Mouse (Mus musculus): Measurements from ENCODE around the gene Rfc1.
"Not testable (repeated sequence)": the region's sequence is repeated elsewhere in the genome, so short reads cannot be mapped to it uniquely, and the experiment has no call there.

Rfc1 gene

GRCm38 (mm10) chr5:65299623-65300022 lies 35.8 kb downstream of the Rfc1 start:
- DNase-seq (ENCODE audit: low spot score in 2 of 2): not testable (repeated sequence)

DNA sequence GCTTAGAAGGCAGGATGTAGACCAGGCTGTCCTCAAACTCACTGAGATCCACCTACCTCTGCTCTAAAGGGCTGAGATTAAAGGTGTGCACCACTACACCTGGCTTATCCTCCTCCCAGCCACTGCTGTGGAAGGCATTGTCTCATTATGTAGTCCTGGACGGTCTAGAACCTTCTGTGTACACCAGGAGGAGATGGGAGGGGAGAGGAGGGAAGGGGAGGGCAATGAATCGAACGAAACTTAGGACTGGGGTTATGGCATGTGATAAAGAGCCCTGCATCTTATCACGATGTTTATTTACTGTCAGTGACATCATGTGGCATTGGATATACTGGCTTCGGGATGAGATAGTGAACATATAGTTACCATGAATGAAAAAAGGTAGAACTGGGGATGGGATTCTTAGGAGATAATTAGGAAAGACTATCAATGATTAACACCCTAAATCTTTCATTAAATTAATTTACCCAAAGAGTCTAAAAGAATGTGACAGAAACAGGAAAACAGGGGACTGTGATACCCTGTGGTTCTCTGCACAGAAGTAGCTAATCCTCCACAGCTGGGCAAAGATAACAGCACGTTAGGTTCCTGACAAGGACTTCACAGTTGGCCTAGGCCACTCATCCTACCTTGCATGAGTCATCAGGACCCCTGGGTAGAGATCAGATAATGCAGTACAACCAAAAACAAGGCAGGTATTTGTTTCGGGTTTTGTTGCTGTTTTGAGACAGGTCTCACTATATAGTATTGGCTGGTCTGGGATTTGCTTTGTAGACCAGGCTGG lies 37.1 kb downstream of the Rfc1 start:
- no peak for DNase-seq (ENCODE audit: low spot score in 2 of 2)

GRCm38 (mm10) chr5:65294270-65294669 lies 41.2 kb downstream of the Rfc1 start:
- no peak for DNase-seq (ENCODE audit: low spot score in 2 of 2)

DNA sequence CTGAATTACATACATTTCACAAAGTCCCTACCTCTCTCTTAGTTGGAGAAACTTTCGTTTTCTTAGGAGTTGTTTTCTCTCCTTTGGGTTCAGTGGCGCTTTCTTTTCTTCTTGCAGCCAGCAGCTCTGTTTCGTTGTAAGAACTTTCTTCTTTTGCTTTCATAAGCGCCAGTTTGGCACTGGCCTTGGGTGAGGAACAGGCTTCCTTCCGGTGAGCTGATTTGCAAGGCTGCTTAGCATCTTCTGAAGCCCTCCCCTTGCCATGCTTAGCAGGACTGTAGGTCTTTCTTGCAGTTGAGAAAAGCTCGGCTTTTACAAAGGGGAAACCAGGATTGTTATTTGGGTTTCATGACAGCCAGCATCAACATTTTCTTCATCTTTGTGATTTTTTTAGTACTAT lies 41.8 kb downstream of the Rfc1 start:
- no peak for DNase-seq (ENCODE audit: low spot score in 2 of 2)

- DNase-seq (ENCODE audit: low spot score in 2 of 2): not testable (repeated sequence)
These were observed 46.5 kb downstream of the Rfc1 start for GRCm38 (mm10) chr5:65289009-65289408.

DNA sequence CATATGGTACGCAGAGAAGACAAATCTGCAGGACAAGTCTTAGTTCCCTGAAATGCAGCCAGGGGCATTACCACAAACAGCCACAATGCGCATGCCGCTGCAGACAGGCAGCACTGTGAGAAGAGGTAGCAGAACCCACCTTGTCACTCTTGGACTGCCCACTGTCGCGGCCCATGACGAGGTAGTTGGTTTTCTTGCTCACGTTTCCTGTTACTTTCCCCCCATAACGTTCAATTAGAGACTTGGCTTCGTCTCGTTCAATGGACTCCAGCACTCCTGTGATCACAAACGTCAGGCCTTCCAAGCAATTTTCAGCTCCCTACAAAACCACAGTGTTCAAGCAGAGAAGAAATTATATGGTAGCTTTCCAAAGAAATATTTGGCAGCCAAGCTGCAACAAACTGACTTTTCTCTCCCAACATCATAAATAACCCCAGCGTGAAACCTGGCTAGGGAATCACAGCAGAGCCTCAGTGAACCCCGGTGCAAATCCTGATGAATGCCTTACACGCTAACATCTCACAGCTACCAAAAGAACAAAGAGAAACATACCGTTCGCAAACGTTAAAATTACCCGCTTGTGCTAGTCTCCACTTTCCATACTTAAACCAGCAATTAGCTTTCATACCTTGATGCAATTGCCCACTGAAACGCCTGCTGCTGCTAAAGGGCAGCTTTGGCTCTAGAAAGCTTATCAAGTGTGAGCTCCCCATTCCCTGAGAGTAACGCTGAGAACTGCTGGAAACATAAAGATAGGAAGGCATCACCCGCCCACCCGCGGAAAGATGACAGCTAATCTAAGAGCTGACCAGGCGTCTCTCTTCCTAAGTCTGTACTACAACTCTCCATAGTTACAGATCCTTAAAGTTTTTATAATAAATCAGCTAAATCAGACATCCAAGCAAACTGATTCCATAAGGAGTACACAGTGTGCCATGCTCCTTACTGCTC lies 47.4 kb downstream of the Rfc1 start:
- DNase-seq (ENCODE audit: low spot score in 2 of 2): no peak

DNA sequence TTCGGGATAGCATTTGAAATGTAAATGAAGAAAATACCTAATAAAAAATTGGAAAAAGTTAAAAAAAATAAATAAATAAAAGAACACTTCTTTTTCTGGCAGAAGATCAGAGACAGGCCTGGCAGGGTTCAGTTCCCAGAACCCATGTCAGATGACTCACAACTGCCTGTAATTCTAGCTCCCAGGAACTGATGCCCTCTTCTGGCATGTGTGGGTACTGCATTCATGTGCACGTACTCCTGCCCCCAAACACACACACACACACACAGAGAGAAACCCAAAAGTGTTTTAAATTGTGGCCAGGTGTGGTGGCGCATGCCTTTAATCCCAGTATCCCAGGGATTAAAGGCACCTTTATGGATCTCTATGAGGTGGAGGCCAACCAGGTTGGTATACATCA lies 51.3 kb downstream of the Rfc1 start:
- DNase-seq (ENCODE audit: low spot score in 2 of 2): no peak

DNA sequence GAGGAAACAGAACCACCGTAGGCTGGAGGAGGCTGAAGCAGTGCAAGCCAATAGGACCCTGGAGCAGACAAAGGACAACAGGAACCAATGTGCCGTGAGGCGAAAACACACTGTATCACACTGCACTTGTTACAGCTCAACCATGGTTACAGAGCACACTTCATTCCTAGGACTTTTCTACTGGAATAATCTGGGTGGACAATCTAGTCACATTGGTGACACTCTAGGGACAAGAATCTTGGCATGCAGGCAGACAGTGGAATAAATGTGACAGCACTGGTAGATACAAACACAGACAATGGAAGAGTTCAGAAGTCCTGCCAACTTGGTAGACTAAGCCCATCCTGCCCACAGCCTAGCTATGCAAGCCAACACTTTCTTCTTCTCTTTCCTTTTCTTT lies 54.3 kb downstream of the Rfc1 start:
- DNase-seq (ENCODE audit: low spot score in 2 of 2): no peak

- no peak for DNase-seq (ENCODE audit: low spot score in 2 of 2)
These were observed 56.3 kb downstream of the Rfc1 start for GRCm38 (mm10) chr5:65279133-65279651.

DNA sequence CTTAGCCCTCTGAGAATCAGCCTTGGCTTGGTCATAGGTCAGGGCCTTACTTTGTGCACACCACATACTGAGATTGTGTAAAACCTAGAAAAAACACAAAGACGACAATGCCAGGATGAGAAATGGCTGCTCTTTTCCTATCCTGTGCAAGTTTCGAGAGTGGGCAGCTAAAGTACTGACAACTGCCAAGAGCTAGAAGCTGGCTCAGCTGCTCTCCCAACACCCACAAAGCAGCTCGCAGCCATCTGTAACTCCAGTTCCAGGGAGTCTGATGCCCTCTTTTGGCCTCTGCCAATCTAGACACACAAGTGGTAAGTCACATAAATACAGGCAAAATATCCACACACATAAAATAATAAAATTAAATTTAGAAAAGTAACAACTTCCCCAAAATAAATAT lies 61.5 kb downstream of the Rfc1 start:
- peak in 1 of 2 experiments; percentile 41 for DNase-seq (ENCODE audit: low spot score in 2 of 2)

DNA sequence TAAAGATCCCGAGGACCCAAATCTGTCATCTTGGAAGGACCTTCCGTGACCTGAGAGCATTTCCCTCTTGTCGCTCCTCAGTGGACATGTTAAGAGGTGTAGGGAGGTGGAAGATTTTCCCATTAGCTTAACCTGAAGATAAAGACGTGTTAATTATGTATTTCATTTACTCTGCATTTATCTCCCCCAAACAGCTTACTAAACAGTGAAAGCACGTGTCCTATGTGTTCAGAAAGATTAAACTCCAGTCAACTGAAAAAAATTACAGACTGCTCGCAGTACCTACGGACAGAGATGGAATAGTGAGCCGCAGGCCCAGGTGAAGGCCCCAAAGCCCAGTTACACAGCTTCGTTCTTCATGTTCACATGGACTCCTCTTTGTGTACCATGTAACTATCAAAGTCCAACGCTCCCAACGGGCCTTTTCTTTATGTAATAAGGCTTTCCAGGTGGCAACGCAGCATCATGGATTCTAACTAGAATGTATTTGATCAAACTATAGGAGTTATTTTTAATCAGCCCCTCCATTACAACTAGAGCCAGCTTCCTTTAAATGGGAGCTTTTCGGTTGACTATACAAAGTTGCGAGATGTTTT lies 77.5 kb downstream of the Rfc1 start:
- DNase-seq (ENCODE audit: low spot score in 2 of 2): no peak

GRCm38 (mm10) chr5:65250185-65250855 lies 85.2 kb downstream of the Rfc1 start:
- DNase-seq (ENCODE audit: low spot score in 2 of 2): no peak

- DNase-seq (ENCODE audit: low spot score in 2 of 2): no peak
These were observed 88.2 kb downstream of the Rfc1 start for GRCm38 (mm10) chr5:65247296-65247695.

GRCm38 (mm10) chr5:65242740-65243139 lies 92.7 kb downstream of the Rfc1 start:
- no peak for DNase-seq (ENCODE audit: low spot score in 2 of 2)

DNA sequence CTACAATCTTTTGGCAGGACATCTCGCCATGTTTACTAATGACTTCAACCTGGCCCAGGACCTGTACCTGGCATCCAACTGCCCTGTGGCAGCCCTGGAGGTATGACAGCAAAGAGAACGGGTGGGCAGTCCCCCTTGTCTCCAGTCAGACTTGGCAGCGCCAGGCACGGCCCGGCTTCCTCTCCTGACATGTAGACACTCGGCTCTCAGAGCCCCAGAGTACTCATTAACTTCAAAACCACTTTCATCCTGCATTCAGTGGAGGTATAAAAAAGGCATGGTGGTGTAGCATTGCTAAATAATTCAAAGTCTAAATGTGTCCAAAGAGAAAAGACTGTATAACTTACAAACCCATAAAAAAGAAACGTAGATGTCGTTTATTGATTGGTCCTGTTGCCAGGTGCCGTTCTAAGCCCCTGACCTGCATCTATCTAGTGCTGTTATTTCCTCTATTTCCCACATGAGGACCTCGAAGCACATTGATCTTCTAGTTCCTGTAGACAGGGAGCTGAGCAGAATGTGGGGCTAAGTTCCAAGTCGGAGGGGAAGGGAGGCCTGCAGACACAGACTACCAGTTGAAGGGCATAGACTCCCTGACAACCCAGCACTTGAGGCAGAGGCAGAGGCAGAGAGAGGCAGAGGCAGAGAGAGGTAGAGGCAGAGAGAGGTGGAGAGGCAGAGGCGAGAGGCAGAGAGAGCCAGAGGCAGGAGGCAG lies 104.0 kb downstream of the Rfc1 start:
- DNase-seq (ENCODE audit: low spot score in 2 of 2): no peak

- DNase-seq (ENCODE audit: low spot score in 2 of 2): no peak
These were observed 111.4 kb downstream of the Rfc1 start for GRCm38 (mm10) chr5:65224056-65224455.

GRCm38 (mm10) chr5:65221037-65221436 lies 114.4 kb downstream of the Rfc1 start:
- DNase-seq (ENCODE audit: low spot score in 2 of 2): no peak

DNA sequence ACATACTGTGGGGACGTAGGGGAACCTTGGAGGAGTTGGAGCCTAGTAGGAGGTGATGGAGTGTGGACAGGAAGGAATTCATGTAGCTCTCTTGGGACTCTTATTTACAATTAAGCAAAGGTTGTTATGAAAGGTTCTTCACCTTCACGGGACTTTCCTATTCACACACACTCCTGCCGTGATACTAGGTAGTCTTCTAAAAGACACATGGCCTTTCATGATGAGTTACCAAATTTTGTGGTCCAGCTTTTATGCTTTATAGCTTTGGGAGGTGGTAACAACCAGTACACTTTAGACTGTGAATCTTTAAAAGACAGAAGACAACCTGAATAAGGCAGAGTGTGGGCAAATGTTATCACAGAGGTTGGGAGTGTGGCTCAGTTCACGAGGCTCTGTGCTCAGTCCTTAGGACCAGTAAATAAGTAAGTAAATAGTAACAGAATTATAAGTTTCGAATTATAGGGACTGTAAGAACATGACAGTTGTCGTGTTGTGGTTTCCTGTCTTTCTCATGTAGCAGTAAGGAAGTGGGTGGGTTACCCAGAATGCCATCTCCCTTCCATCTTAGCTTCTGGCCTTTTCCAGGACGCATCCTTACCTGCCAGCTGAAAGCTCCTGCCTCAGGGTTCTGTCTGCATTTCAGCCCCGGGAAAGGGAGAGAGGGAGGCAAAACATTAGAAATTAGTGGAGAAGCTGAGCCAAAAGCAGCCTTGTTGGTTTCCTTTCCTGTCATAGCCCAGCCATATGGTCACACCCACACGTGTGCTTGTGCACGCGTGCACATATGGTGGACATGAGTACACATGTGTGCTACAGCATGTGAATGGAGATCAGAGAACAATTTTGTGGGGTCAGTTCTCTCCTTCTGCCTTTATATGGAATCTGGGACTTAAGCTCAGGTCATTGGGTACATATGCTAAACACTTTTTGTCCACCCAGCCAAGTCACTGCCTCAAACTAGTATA lies 117.9 kb downstream of the Rfc1 start:
- no peak for DNase-seq (ENCODE audit: low spot score in 2 of 2)

DNA sequence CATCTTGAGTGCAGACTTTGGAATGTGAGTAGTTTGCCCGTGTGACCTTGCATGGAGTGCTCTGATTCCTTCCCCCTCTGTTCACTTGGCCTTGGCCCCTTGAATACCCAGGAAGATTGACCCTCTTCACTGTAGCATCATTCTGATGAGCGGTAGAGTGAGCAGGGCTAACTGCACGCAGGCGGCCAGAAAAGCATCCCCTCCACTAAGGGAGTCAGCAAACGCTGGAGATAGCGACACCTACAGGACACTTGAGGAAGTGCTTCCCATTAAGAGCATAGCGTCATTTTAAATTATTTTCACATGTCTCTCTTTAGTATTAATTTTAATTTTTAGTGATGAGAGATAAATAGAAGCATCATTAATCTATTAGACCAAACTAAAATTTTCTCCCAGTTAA lies 122.1 kb downstream of the Rfc1 start:
- no peak for DNase-seq (ENCODE audit: low spot score in 2 of 2)
